Mouse (Mus musculus) stomach, embryonic 14.5 days (tissue): ENCODE results near the gene Golga1. TPM values are rescaled to one million over a fixed set of nuclear protein-coding genes. Genes with fewer than 3 reads are reported as not detected.

Source experiments
- ATAC-seq: fragments of 200-750 bp; cut with Nextera tagmentation; 2 replicates; pipeline ENCODE4 v1.8.0; 2017; ENCODE audit warnings: low read depth, moderate TSS enrichment; ENCODE audit not compliant: insufficient number of reproducible peaks, insufficient read depth, low FRiP score
- H3K27ac ChIP-seq: fragments of 300-500 bp; sonication (generic); 2 replicates; pipeline ENCODE4 v1.5.1; 2014; ENCODE audit warnings: mild to moderate bottlenecking, low read length, moderate library complexity, mixed read lengths
- H3K27me3 ChIP-seq: fragments of 300-500 bp; sonication (generic); 2 replicates; pipeline ENCODE4 v1.6.1; 2014; ENCODE audit warnings: low read length, control low read depth, mixed read lengths; ENCODE audit not compliant: control insufficient read depth, insufficient read depth
- H3K36me3 ChIP-seq: fragments of 300-500 bp; sonication (generic); 2 replicates; pipeline ENCODE4 v1.6.1; 2014; ENCODE audit warnings: mild to moderate bottlenecking, control low read depth, low read length, moderate library complexity, mixed read lengths; ENCODE audit not compliant: control insufficient read depth, insufficient read depth
- H3K4me1 ChIP-seq: fragments of 300-500 bp; sonication (generic); 2 replicates; pipeline ENCODE4 v1.6.1; 2014; ENCODE audit warnings: low read length, control low read depth, mixed read lengths; ENCODE audit not compliant: control insufficient read depth, insufficient read depth
- H3K4me2 ChIP-seq: fragments of 300-500 bp; sonication (generic); replicated peaks from 2 replicates; pipeline ENCODE4 v1.6.1; 2014; ENCODE audit warnings: low read depth, low read length, control low read depth
- H3K4me3 ChIP-seq: fragments of 300-500 bp; sonication (generic); 2 replicates; pipeline ENCODE4 v1.5.1; 2014; ENCODE audit warnings: low read depth, low read length, control low read depth
- H3K9ac ChIP-seq: fragments of 300-500 bp; sonication (generic); replicated peaks from 2 replicates; pipeline ENCODE4 v1.6.1; 2014; ENCODE audit warnings: low read depth, mild to moderate bottlenecking, control low read depth, low read length, moderate library complexity, mixed read lengths
- H3K9me3 ChIP-seq: fragments of 300-500 bp; sonication (generic); 2 replicates; pipeline ENCODE4 v1.6.1; 2016; ENCODE audit warnings: low read depth, low read length, control low read depth; ENCODE audit not compliant: control insufficient read depth
- WGBS: fragments of 180-500 bp; shearing (Covaris S2); extraction: QIAGEN DNeasy Blood & Tissue Kit; methylation state at CpG from one replicate; pipeline ENCODE4 v1.1.7; 2014; 5-methylcytosine and 5-hydroxymethylcytosine counted together
- polyA plus RNA-seq: library from polyadenylated mRNA; unstranded; fragments of >200 nt; fragmentation: Nextera tagmentation; extraction: Ambion mirVana; gene quantifications from 2 replicates; pipeline ENCODE4 v1.2.1, GENCODE M21; 2014

Golga1 gene
- polyA plus RNA-seq, 1 experiment from 2014 or later, result 36.1 TPM

GRCm38 (mm10) chr2:38977837-38978236 lies 87.5 kb downstream of the Golga1 start:
- H3K27me3 ChIP-seq, result no peaks in the 10 kb centered on the region

GRCm38 (mm10) chr2:38975941-38976805 lies 89.2 kb downstream of the Golga1 start:
- Histone ChIP-seq H3K27me3 (no peaks in the 10 kb centered on the region), H3K36me3 (no peaks in the 10 kb centered on the region), H3K4me1 (no peaks in the 10 kb centered on the region), H3K9ac (no peak overlapping the region), H3K27ac (no peak overlapping the region), H3K9me3 (no peaks in the 10 kb centered on the region), H3K4me2 (no peak overlapping the region), H3K4me3 (no peak overlapping the region)
- ATAC-seq, result no peak
- WGBS, result 74% methylated on average over 21 of the region's 21 CpGs

More at GRCm38 (mm10) chr2:38977837-38978236, 87.5 kb downstream of the Golga1 start:
- Histone ChIP-seq H3K36me3 (no peaks in the 10 kb centered on the region), H3K9me3 (no peaks in the 10 kb centered on the region; the same call in 1 of the 2 replicates), H3K4me1 (no peaks in the 10 kb centered on the region), H3K27ac (no peak overlapping the region), H3K9ac (no peak overlapping the region), H3K4me2 (no peak overlapping the region), H3K4me3 (no peak overlapping the region)
- no peak for ATAC-seq
- WGBS, result 78% methylated on average over 4 of the region's 4 CpGs

- Histone ChIP-seq H3K36me3 (no peaks in the 10 kb centered on the region), H3K9ac (no peak overlapping the region), H3K4me1 (no peaks in the 10 kb centered on the region), H3K4me2 (no peak overlapping the region), H3K27ac (no peak overlapping the region), H3K9me3 (no peaks in the 10 kb centered on the region), H3K27me3 (no peaks in the 10 kb centered on the region), H3K4me3 (no peak overlapping the region)
- 69% methylated on average over 3 of the region's 3 CpGs for WGBS
- ATAC-seq, result no peak
These were observed 90.2 kb downstream of the Golga1 start for GRCm38 (mm10) chr2:38975181-38975580.

- 51% methylated on average over 2 of the region's 2 CpGs for WGBS
- no peak for ATAC-seq
- no peak overlapping the region for H3K9ac ChIP-seq
These were observed 91.2 kb downstream of the Golga1 start for GRCm38 (mm10) chr2:38974171-38974570.

GRCm38 (mm10) chr2:38973701-38974100 lies 91.6 kb downstream of the Golga1 start:
- no peaks in the 10 kb centered on the region for H3K27me3 ChIP-seq
- H3K9ac ChIP-seq, result no peak overlapping the region
- no peaks in the 10 kb centered on the region for H3K36me3 ChIP-seq
- no peaks in the 10 kb centered on the region for H3K9me3 ChIP-seq
- no peak overlapping the region for H3K4me2 ChIP-seq
- no peak for ATAC-seq
- 78% methylated on average over 7 of the region's 7 CpGs for WGBS
- H3K27ac ChIP-seq, result no peak overlapping the region
- no peak overlapping the region for H3K4me3 ChIP-seq
- H3K4me1 ChIP-seq, result no peaks in the 10 kb centered on the region

More at GRCm38 (mm10) chr2:38974171-38974570, 91.2 kb downstream of the Golga1 start:
- H3K4me1 ChIP-seq, result no peaks in the 10 kb centered on the region
- H3K9me3 ChIP-seq, result no peaks in the 10 kb centered on the region
- H3K4me3 ChIP-seq, result no peak overlapping the region
- no peak overlapping the region for H3K27ac ChIP-seq
- no peak overlapping the region for H3K4me2 ChIP-seq
- no peaks in the 10 kb centered on the region for H3K27me3 ChIP-seq
- H3K36me3 ChIP-seq, result no peaks in the 10 kb centered on the region

GRCm38 (mm10) chr2:38973223-38973622 lies 92.1 kb downstream of the Golga1 start:
- no peak overlapping the region for H3K27ac ChIP-seq
- H3K9ac ChIP-seq, result no peak overlapping the region
- no peaks in the 10 kb centered on the region for H3K4me1 ChIP-seq
- H3K27me3 ChIP-seq, result no peaks in the 10 kb centered on the region
- H3K9me3 ChIP-seq, result no peaks in the 10 kb centered on the region
- H3K36me3 ChIP-seq, result no peaks in the 10 kb centered on the region
- no peak for ATAC-seq
- WGBS, result 35% methylated on average over 2 of the region's 2 CpGs
- no peak overlapping the region for H3K4me3 ChIP-seq
- no peak overlapping the region for H3K4me2 ChIP-seq

GRCm38 (mm10) chr2:38970057-38970456 lies 95.3 kb downstream of the Golga1 start:
- Histone ChIP-seq H3K9me3 (no peaks in the 10 kb centered on the region), H3K4me1 (no peaks in the 10 kb centered on the region), H3K36me3 (no peaks in the 10 kb centered on the region), H3K27me3 (no peaks in the 10 kb centered on the region), H3K27ac (no peak overlapping the region), H3K4me2 (no peak overlapping the region), H3K4me3 (no peak overlapping the region), H3K9ac (no peak overlapping the region)
- 53% methylated on average over 5 of the region's 5 CpGs for WGBS
- ATAC-seq, result peak; percentile 79; the same call in 1 of the 2 replicates

- H3K9me3 ChIP-seq, result no peaks in the 10 kb centered on the region
- no peak overlapping the region for H3K27ac ChIP-seq
- H3K9ac ChIP-seq, result no peak overlapping the region
- 74% methylated on average over 2 of the region's 2 CpGs for WGBS
- H3K27me3 ChIP-seq, result no peaks in the 10 kb centered on the region
- no peaks in the 10 kb centered on the region for H3K4me1 ChIP-seq
- no peak for ATAC-seq
- H3K36me3 ChIP-seq, result no peaks in the 10 kb centered on the region
- no peak overlapping the region for H3K4me3 ChIP-seq
- no peak overlapping the region for H3K4me2 ChIP-seq
These were observed 95.7 kb downstream of the Golga1 start for GRCm38 (mm10) chr2:38969650-38970049.
